Mouse (Mus musculus) R1 (cell line): ENCODE data around the gene Ms4a2.

Experiments used
- DNase-seq: peaks from one replicate; pipeline ENCODE4 v3.0.0-alpha.2; 2018; ENCODE audit warnings: low read depth, low spot score

Ms4a2 gene

GRCm38 (mm10) chr19:11623551-11623950 lies at the start of gene Ms4a2:
TSS of gene Ms4a2 (minus strand) at chr19:11623719.
- no peak for DNase-seq

GRCm38 (mm10) chr19:11661562-11661961 lies 38.0 kb upstream of the Ms4a2 start:
- no peak for DNase-seq

GRCm38 (mm10) chr19:11660459-11660858 lies 36.9 kb upstream of the Ms4a2 start, which contains the start of gene Oosp2:
TSS of gene Oosp2 (minus strand) at chr19:11660559.
- no peak for DNase-seq

GRCm38 (mm10) chr19:11659142-11659541 lies 35.6 kb upstream of the Ms4a2 start:
- DNase-seq: no peak

GRCm38 (mm10) chr19:11649564-11649963 lies 26.0 kb upstream of the Ms4a2 start:
- no peak for DNase-seq

GRCm38 (mm10) chr19:11646166-11646565 lies 22.6 kb upstream of the Ms4a2 start:
- DNase-seq: no peak

GRCm38 (mm10) chr19:11640732-11641131 lies 17.2 kb upstream of the Ms4a2 start, which contains the start of gene Ms4a3:
TSS of gene Ms4a3 (minus strand) at chr19:11640851.
- DNase-seq: no peak

- DNase-seq: no peak
Observed at GRCm38 (mm10) chr19:11639038-11639437, 15.5 kb upstream of the Ms4a2 start.

GRCm38 (mm10) chr19:11635572-11635971 lies 12.1 kb upstream of the Ms4a2 start:
- no peak for DNase-seq

- DNase-seq: no peak
Observed at GRCm38 (mm10) chr19:11634330-11634729, 10.8 kb upstream of the Ms4a2 start.

GRCm38 (mm10) chr19:11633732-11634131 lies 10.2 kb upstream of the Ms4a2 start:
- DNase-seq: no peak

GRCm38 (mm10) chr19:11625231-11625630 lies 1.7 kb upstream of the Ms4a2 start:
- no peak for DNase-seq

- no peak for DNase-seq
Observed at GRCm38 (mm10) chr19:11624800-11625199, 1.3 kb upstream of the Ms4a2 start.

GRCm38 (mm10) chr19:11617983-11618382 lies 5.5 kb downstream of the Ms4a2 start:
- DNase-seq: no peak

GRCm38 (mm10) chr19:11614805-11615204 lies 8.7 kb downstream of the Ms4a2 start:
- no peak for DNase-seq

GRCm38 (mm10) chr19:11613776-11614443 lies 9.6 kb downstream of the Ms4a2 start:
- DNase-seq: no peak

GRCm38 (mm10) chr19:11613084-11613483 lies 10.4 kb downstream of the Ms4a2 start:
- no peak for DNase-seq

GRCm38 (mm10) chr19:11612293-11612692 lies 11.2 kb downstream of the Ms4a2 start:
- no peak for DNase-seq

- peak; percentile 82 for DNase-seq
Observed at GRCm38 (mm10) chr19:11611541-11611945, 12.0 kb downstream of the Ms4a2 start.

- DNase-seq: peak; percentile 37
Observed at GRCm38 (mm10) chr19:11608172-11608571, 15.3 kb downstream of the Ms4a2 start.

- no peak for DNase-seq
Observed at GRCm38 (mm10) chr19:11604603-11605002, 18.9 kb downstream of the Ms4a2 start, which contains the start of gene Ms4a6d. TSS of gene Ms4a6d (minus strand) at chr19:11604849.

- peak; percentile 55 for DNase-seq
Observed at GRCm38 (mm10) chr19:11602026-11602425, 21.5 kb downstream of the Ms4a2 start.

GRCm38 (mm10) chr19:11601349-11601748 lies 22.2 kb downstream of the Ms4a2 start:
- no peak for DNase-seq
